Mouse (Mus musculus): ENCODE data around the gene Cep162.

DNA sequence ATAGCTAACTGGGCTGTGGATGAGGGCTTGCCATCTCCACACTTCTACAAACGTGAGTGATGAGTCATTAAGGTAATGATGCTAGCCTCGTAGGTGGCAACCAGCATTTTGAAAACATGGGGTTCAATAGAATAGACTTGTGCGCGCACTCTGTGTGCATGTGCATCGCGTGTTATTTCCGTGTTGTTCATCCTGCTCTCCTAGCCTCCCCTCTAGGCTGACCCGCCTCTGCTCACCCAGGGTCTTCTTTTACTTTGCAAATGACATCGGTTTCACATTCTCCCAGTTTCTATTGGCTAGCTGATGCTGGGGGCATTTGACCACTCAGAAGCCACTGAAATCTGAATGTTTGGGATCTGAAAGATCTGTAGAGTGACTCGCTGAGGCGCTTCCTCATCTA lies 109.7 kb downstream of the Cep162 start:
- TF ChIP-seq CTCF (IDR thresholded peaks at IDR 0.05; ENCODE audit: low read depth) (no peak), EP300 (IDR thresholded peaks at IDR 0.05; ENCODE audit: low read depth) (no peak)
